Mouse (Mus musculus) heart, embryonic 10.5 days (tissue): ENCODE data around the gene Cdc27. TPM values are rescaled to one million over a fixed set of nuclear protein-coding genes. Genes with fewer than 3 reads are reported as not detected.
A peak's percentile ranks its signal among the peaks of the same experiment; 100 is the strongest.

Experiments used
- DNase-seq: peaks from one replicate; pipeline ENCODE4 v3.0.0-alpha.2; 2017; ENCODE audit warnings: low spot score
- H3K27ac ChIP-seq: fragments of 300-500 bp; sonication (generic); 2 replicates; pipeline ENCODE4 v1.5.1; 2016; ENCODE audit warnings: mild to moderate bottlenecking
- H3K27me3 ChIP-seq: fragments of 300-500 bp; sonication (generic); 2 replicates; pipeline ENCODE4 v1.6.1; 2016; ENCODE audit warnings: mild to moderate bottlenecking; ENCODE audit not compliant: poor library complexity, insufficient read depth, severe bottlenecking
- H3K36me3 ChIP-seq: fragments of 300-500 bp; sonication (generic); 2 replicates; pipeline ENCODE4 v1.6.1; 2016; ENCODE audit warnings: mild to moderate bottlenecking, moderate library complexity
- H3K4me1 ChIP-seq: fragments of 300-500 bp; sonication (generic); 2 replicates; pipeline ENCODE4 v1.6.1; 2016; ENCODE audit warnings: mild to moderate bottlenecking
- H3K4me3 ChIP-seq: fragments of 300-500 bp; sonication (generic); 2 replicates; pipeline ENCODE4 v1.5.1; 2016; ENCODE audit warnings: mild to moderate bottlenecking, moderate library complexity
- H3K9me3 ChIP-seq: fragments of 300-500 bp; sonication (generic); 2 replicates; pipeline ENCODE4 v1.6.1; 2016; ENCODE audit warnings: mild to moderate bottlenecking, moderate library complexity
- WGBS: fragments of 180-500 bp; shearing (Covaris S2); methylation state at CpG from one replicate; pipeline ENCODE4 v1.1.7; 2016; 5-methylcytosine and 5-hydroxymethylcytosine counted together
- polyA plus RNA-seq: library from polyadenylated mRNA; unstranded; fragments of >200 nt; fragmentation: Nextera tagmentation; extraction: Ambion mirVana; gene quantifications from 2 replicates; pipeline ENCODE4 v1.2.1, GENCODE M21; 2016

The Cdc27 gene
- polyA plus RNA-seq, 1 experiment from 2014 or later = 39.0 TPM

DNA sequence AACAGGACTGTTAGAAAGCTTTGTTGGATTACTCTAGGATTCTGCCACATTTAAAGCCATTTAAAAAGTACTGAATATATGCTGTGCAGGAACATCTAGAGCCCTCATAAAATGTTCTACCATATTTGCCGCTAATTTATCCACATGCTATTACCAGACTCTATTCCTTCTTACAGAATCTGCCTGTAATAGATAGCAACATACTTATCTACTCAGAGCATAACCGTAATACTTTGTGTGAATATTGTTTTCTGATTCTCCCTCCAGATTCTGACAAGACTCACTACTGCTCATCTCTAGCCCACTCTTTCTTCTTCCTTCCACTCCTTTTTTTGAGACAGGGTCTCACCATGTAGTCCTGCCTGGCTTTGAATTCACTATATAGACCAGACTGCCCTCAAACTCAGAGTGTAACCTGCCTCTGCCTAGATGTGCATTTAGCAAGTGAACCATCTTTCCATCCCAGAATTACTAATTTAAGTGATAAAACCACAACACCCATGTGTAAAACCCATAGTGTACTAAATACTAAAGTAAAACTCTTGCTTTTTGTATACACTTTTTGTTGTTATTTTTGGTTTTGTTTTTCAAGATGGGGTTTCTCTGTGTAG lies 12.4 kb downstream of the Cdc27 start:
- Histone ChIP-seq H3K4me1 (peaks cover 6% of the 10 kb centered on the region; the same call in 1 of the 2 replicates), H3K27ac (no peak overlapping the region), H3K36me3 (peaks cover 36% of the 10 kb centered on the region), H3K4me3 (no peak overlapping the region), H3K9me3 (no peaks in the 10 kb centered on the region), H3K27me3 (no peaks in the 10 kb centered on the region)
- WGBS = 95% methylated on average over 2 of the region's 2 CpGs
- no peak for DNase-seq

DNA sequence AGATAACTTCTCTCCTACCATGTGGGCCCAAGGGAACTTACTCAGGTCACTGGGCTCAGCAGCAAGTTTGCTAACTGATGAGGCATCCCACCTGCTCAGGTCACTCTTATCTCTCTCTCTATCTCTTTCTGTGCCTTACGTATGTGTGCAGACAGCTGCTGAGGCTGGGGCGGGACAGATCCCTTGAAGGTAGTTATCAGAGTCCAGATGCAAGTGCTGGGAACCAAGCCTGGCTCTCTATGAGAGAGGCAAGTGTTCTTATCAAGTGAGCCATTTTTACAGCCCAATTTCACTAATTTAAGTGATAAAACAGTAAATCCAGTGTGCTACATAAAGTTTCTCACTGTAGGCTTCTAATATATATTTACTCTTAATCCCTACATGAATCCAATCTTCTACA lies 13.6 kb downstream of the Cdc27 start:
- 69% methylated on average over 2 of the region's 2 CpGs for WGBS
- Histone ChIP-seq H3K27me3 (no peaks in the 10 kb centered on the region), H3K4me1 (peaks cover 4% of the 10 kb centered on the region; the same call in 1 of the 2 replicates), H3K9me3 (no peaks in the 10 kb centered on the region), H3K4me3 (no peak overlapping the region), H3K36me3 (peaks cover 44% of the 10 kb centered on the region), H3K27ac (no peak overlapping the region)
- no peak for DNase-seq

DNA sequence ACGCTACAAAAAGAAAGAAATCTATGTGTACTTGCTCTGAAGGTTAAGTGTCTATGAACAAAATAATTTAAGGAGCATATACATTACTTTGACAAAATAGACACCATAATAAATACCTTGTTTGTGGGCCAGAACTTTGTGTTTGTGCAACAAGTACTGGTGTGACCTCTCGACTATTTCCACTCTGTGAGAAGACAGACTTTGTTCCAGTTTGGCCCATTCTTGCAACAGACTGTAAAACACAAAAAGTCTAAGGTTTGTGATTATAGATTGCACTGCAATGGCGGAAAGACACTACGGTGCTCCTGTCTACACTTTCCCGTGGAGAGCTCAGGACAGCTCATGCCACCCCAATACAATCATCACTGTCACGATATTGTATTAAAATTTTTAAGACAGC lies 24.5 kb downstream of the Cdc27 start:
- H3K4me3 ChIP-seq = no peak overlapping the region
- no peaks in the 10 kb centered on the region for H3K4me1 ChIP-seq
- no peaks in the 10 kb centered on the region for H3K27me3 ChIP-seq
- 97% methylated on average over 6 of the region's 6 CpGs for whole genome bisulfite sequencing
- no peak overlapping the region for H3K27ac ChIP-seq
- peaks cover 86% of the 10 kb centered on the region for H3K36me3 ChIP-seq
- H3K9me3 ChIP-seq = no peaks in the 10 kb centered on the region
- no peak for DNase-seq

DNA sequence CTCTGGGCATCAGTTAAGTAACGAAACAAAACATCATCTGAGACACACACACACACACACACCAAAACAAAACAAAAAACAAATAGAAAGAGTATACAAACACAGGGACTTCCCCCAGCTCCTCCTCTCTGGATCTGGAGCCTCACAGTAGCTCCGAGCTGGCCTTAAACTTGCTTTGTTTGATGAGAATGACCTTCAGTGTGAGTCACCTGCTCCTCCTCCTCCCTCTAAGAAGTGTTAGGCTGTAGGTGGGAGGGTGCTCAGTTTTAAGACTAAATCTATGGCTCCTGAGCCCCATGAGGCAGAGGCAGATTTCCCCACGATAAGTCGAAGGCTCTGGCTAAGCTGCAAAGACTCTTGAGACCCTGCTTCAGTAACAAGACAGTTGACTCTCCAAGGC lies 38.0 kb downstream of the Cdc27 start:
- no peaks in the 10 kb centered on the region for H3K4me1 ChIP-seq
- H3K36me3 ChIP-seq = peaks cover 93% of the 10 kb centered on the region
- H3K9me3 ChIP-seq = no peaks in the 10 kb centered on the region
- no peaks in the 10 kb centered on the region for H3K27me3 ChIP-seq
- WGBS = 83% methylated on average over 4 of the region's 4 CpGs
- H3K4me3 ChIP-seq = no peak overlapping the region
- no peak overlapping the region for H3K27ac ChIP-seq
- DNase-seq = no peak

DNA sequence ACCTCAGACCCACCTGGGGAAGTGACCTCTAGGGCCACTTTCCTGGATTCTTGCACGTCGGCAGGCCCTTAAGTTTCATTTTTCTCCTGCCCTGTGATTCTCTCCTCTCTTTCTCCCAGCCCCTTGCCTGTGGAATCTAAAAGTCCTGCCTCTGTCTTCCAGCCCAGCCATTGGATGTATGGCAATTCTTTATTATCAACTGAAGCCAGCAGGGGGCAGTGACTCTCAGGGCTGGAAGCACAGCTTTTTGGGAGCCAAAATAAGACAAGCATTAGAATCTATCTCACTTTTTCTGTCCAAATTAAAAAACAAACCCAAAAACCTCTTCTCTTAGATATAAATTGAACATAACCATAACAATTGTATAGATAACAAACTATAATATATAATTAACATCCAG lies 39.8 kb downstream of the Cdc27 start:
- Histone ChIP-seq H3K4me1 (no peaks in the 10 kb centered on the region), H3K4me3 (no peak overlapping the region), H3K36me3 (peaks cover 94% of the 10 kb centered on the region), H3K9me3 (no peaks in the 10 kb centered on the region), H3K27me3 (no peaks in the 10 kb centered on the region), H3K27ac (no peak overlapping the region)
- DNase-seq = no peak
- WGBS = 82% methylated on average over 2 of the region's 2 CpGs

DNA sequence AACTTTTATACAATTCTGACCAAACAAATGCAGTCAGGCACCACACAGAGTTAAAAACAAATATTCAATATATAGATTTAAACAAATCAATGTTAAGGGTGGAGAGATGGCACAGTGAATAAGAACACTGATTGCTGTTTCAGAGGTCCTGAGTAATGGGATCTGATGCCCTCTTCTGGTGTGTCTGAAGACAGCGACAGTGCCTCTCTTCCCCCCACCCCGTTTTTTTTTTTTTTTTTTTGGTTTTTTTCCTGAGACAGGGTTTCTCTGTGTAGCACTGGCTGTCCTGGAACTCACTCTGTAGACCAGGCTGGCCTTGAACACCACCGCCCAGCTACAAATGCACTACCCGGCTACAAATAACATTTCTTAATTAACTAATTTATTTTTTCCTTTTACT lies 42.0 kb downstream of the Cdc27 start:
- H3K4me1 ChIP-seq = no peaks in the 10 kb centered on the region
- WGBS = 83% methylated on average over 4 of the region's 4 CpGs
- H3K4me3 ChIP-seq = no peak overlapping the region
- no peaks in the 10 kb centered on the region for H3K9me3 ChIP-seq
- no peak for DNase-seq
- no peaks in the 10 kb centered on the region for H3K27me3 ChIP-seq
- H3K36me3 ChIP-seq = peaks cover 88% of the 10 kb centered on the region
- H3K27ac ChIP-seq = no peak overlapping the region

DNA sequence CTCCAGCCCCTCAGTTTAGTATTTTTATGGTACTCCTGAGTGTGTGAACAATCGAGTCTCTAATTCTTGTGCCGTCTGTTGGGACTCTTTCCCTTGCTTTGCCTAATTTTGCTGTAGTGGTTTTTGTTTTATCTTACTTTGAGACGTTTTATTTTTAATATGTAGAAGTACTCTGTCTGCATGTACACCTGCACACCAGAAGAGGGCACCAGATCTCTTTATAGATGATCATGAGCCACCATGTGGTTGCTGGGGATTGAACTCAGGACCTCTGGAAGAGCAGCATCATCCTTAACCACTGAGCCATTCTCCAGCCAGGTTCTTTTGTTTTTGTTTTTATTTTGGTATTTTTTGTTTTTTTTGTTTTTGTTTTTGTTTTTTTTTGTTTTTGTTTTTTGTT lies 62.1 kb downstream of the Cdc27 start:
- no peaks in the 10 kb centered on the region for H3K36me3 ChIP-seq
- no peaks in the 10 kb centered on the region for H3K4me1 ChIP-seq
- H3K4me3 ChIP-seq = no peak overlapping the region
- no peaks in the 10 kb centered on the region for H3K9me3 ChIP-seq
- DNase-seq = no peak
- no peak overlapping the region for H3K27ac ChIP-seq
- H3K27me3 ChIP-seq = no peaks in the 10 kb centered on the region
- WGBS = 78% methylated on average over 3 of the region's 3 CpGs

DNA sequence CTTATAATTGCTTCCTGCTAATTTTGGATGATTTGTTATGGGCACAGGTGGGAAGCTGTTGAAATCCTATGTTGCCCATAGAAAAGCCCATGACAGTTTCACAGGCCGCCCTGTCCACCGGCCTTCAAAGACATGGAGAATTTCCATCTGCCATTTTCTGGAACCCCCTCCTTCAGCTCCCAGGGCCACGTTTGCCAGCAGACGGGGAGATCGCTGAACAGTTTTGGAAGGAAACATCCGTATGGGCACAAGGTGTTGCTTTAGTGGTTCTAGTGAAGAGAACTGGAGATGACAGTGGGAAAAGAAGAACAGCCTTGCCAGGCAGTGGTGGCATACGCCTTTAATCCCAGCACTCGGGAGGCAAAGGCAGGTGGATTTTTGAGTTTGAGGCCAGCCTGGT lies 68.4 kb downstream of the Cdc27 start:
- Histone ChIP-seq H3K27ac (no peak overlapping the region), H3K4me3 (no peak overlapping the region), H3K36me3 (no peaks in the 10 kb centered on the region), H3K9me3 (no peaks in the 10 kb centered on the region), H3K27me3 (no peaks in the 10 kb centered on the region), H3K4me1 (no peaks in the 10 kb centered on the region)
- peak; percentile 51 for DNase-seq
- 86% methylated on average over 8 of the region's 8 CpGs for WGBS

DNA sequence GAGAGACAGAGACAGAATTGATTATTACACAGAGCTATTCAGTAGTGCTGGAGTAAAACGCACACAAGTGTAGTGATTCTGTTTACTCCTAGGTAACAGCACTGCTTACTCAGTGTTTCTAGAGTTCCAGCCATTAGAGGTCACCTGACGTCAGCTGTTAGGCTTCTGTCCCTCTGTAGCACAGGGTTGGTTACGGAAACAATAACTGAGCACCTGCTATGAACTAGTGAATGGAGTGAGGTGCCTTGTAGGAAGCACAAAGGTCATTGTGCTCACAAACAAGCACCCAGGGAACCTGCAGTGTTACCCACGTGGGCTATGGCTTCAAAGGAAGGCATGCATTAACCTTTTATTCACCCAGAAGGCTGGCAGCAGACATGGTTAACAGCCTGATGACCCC lies 70.9 kb downstream of the Cdc27 start:
- Histone ChIP-seq H3K4me3 (no peak overlapping the region), H3K36me3 (no peaks in the 10 kb centered on the region), H3K27ac (no peak overlapping the region), H3K9me3 (no peaks in the 10 kb centered on the region), H3K4me1 (no peaks in the 10 kb centered on the region), H3K27me3 (no peaks in the 10 kb centered on the region)
- DNase-seq = peak; percentile 42
- WGBS = 67% methylated on average over 4 of the region's 4 CpGs

DNA sequence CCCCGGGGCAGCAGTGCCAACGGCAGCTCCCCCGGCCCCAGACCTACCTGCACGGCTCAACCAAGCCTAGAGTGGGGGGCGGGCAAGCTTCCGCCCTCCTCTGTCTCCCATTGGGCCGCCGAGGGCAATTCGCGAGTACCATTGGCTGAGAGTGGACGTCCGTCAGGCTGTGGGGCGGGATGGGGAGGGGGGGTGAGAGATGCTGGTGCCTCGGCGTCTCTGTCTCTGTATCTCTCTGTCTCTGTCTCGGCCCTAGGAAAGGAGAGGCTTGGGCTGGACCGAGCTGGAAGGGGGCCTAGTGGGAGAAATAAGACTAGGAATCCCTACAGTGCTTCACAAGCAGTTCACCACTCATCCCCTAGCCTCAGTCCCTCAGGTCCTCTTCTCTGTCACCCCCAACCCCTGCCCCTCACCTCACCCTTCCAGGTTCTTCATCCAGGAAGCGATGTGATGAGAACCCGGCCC lies 81.0 kb downstream of the Cdc27 start:
- no peaks in the 10 kb centered on the region for H3K27me3 ChIP-seq
- no peaks in the 10 kb centered on the region for H3K9me3 ChIP-seq
- DNase-seq = peak; percentile 97
- 0 out of 2 replicates have a peak, but pooled peaks cover 10% of the 10 kb centered on the region for H3K4me1 ChIP-seq
- H3K36me3 ChIP-seq = peaks cover 15% of the 10 kb centered on the region
- H3K4me3 ChIP-seq = peak overlapping the region; percentile 87
- H3K27ac ChIP-seq = peak overlapping the region; percentile 98
- WGBS = 1% methylated on average over 19 of the region's 19 CpGs

DNA sequence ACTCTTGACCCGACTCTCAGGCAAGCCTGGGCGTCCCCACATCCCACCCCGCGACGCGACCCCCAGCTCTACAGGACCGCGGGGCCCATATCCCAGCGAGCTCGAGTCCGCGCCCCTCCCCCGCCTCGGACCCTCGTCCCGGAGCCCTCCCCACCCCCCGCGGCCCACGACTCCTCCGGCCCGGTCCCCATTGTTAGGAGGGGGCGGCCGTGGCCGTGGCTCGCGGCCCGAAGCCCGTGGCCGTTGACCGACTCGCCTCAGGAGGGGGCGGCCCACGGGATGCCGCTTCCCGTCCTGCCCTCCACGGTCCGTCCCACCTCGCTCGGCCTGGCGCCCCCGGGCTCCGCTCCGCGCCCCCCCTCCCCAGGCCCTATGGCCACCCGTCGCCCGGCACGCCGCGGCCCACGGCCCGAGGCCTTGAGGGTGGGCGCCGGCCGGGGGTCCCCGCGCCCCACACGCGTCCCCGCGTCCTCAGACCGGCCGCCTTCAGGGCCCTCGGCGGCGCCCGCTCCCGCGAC lies 81.6 kb downstream of the Cdc27 start, which contains the start of gene Kansl1:
Kansl1 (minus strand) TSS at position 111 of the 518 bp plus-strand sequence.
- WGBS = under 1% methylated on average over 55 of the region's 69 CpGs

DNA sequence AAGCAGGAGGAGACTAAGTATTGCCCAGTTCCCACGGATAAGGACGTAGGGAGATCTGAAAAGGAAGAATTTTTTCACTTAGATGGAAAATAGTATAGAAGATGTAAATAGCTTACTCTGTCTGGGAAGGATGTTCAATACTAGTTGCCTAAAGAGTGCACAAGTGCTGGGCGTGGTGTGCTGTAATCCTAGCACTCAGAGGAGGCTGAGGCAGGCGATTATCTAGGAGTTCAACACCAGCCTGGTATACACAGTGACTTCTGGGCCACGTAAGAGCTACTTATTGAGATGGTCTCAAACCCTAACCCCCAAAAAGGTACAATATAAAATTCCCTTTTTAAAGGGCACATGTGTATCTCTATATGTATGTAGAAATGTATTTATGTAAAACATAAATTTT lies 82.7 kb downstream of the Cdc27 start:
- Histone ChIP-seq H3K4me1 (0 out of 2 replicates have a peak, but pooled peaks cover 10% of the 10 kb centered on the region), H3K27me3 (no peaks in the 10 kb centered on the region), H3K9me3 (no peaks in the 10 kb centered on the region), H3K36me3 (peaks cover 26% of the 10 kb centered on the region), H3K27ac (no peak overlapping the region), H3K4me3 (no peak overlapping the region)
- DNase-seq = peak; percentile 70
- 77% methylated on average over 5 of the region's 5 CpGs for WGBS

More for the DNA sequence above, 81.6 kb downstream of the Cdc27 start, which contains the start of gene Kansl1:
- H3K4me3 ChIP-seq = peak within 1 kb of the TSS; percentile 87
- peaks cover 17% of the 10 kb centered on the region for H3K36me3 ChIP-seq
- H3K27me3 ChIP-seq = no peaks in the 10 kb centered on the region
- H3K9me3 ChIP-seq = no peaks in the 10 kb centered on the region
- H3K4me1 ChIP-seq = 0 out of 2 replicates have a peak, but pooled peaks cover 10% of the 10 kb centered on the region
- peak; percentile 76 for DNase-seq
- peak within 1 kb of the TSS; percentile 98 for H3K27ac ChIP-seq

DNA sequence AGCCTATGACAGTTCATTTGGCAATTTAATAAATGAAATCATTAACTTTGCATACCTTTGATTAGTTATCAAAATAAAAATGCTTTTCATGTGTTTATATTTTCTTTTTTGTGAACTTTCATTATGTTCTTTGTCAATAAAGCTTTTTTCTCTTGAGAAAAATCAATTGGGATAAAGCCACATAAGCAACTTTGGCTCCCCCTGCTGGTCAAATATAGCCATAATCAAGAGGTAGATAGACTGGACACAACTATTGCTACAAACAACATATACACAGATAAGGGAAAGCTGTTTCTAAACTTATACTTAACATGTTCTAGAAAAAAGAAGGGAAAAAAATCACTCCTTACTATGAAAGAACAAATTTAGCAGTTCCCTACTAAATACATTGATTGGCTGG lies 88.9 kb downstream of the Cdc27 start:
- H3K9me3 ChIP-seq = no peaks in the 10 kb centered on the region
- no peak overlapping the region for H3K27ac ChIP-seq
- no peaks in the 10 kb centered on the region for H3K4me1 ChIP-seq
- H3K36me3 ChIP-seq = peaks cover 42% of the 10 kb centered on the region
- no peaks in the 10 kb centered on the region for H3K27me3 ChIP-seq
- no peak overlapping the region for H3K4me3 ChIP-seq
- no peak for DNase-seq
